In the genomic region with DNA sequence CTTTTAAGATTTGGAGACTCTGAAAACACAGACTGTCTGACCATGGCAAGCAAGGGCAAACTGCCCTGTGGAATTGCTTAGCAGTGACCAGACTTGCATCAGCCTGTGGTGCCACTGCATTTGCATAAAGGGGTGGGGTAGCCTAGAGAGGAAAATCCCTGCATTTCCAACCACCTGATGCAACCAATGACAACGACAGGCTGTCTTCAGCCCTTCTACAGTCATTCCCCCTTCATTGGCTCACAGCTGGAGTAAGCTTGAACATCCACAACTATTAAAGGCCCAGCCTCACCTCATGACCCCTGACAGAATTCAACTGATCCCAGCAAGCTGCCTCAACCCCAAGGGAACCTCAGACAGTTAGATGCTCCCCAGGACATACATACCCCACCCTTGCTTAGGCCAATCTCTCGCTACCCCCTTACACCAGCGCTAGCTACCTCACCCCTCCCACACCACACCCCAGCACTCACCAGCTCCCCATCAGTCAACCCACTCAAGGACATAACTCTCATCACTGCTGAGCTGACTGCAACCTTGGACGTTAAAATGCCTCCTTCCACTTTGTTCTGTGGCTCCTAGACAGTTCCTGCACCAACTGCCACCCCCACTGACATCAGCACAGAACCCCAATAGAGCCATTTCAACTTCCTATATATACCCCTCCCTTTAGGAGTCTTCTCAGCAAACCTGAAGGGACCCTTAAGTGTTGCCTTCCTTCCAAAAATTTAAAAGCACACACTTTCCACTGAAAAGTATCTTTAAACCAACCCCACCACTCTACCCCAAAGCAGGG, we compare ENCODE assay signal across 8 mouse cellular contexts. TPM values are rescaled to one million over a fixed set of nuclear protein-coding genes. Genes with fewer than 3 reads are reported as not detected.
DNase-seq lines count a peak whose midpoint lies in the region; ATAC-seq and TF ChIP-seq lines count a peak whose summit lies in the region.

No protein-coding gene starts in this region.

- WGBS in kidney, embryonic 14.5 days: 47% methylated on average over 4 of the region's 4 CpGs

- H3K27me3 ChIP-seq in kidney, embryonic 14.5 days (ENCODE audit: control insufficient read depth, insufficient read depth, low read length): no peaks in the 10 kb centered on the region

- no peaks in the 10 kb centered on the region for H3K9me3 ChIP-seq in kidney, embryonic 14.5 days (ENCODE audit: control insufficient read depth, low read length)

- peaks cover 69% of the 10 kb centered on the region for H3K36me3 ChIP-seq in kidney, embryonic 14.5 days (ENCODE audit: control insufficient read depth, insufficient read depth, low read length)

- peak; percentile 67 to 72 for DNase-seq in B cell, adult 2 months
- DNase-seq in ES-CJ7 (ENCODE audit: low read depth, low spot score): peak; percentile 94
- DNase-seq in left cerebral cortex, adult 18-20 months (ENCODE audit: low spot score in 2 of 2): no peak
- DNase-seq in gastrocnemius, adult 8-10 months (ENCODE audit: low spot score in 2 of 2): no peak
- no peak for DNase-seq in frontal cortex, adult 2 months (ENCODE audit: extremely low spot score in 1 of 2, low spot score in 1 of 2)

- H3K4me3 ChIP-seq in embryonic fibroblast, embryonic 13.5 days (ENCODE audit: insufficient read depth, low read length): peak overlapping the region; percentile 55
- peak overlapping the region; percentile 55 for H3K4me3 ChIP-seq in kidney, embryonic 14.5 days (ENCODE audit: low read length)

- H3K9ac ChIP-seq in kidney, embryonic 14.5 days (ENCODE audit: low read depth, low read length): peak overlapping the region; percentile 73; the same call in 1 of the 2 replicates

- no peak for ATAC-seq in kidney, embryonic 14.5 days (ENCODE audit: low FRiP score, low TSS enrichment)
- ATAC-seq in megakaryocyte progenitor cell, adult 5-6 weeks (replicated peaks; ENCODE audit: poor library complexity): peak; percentile 30

- TF ChIP-seq CTCF in embryonic fibroblast, embryonic 13.5 days (IDR thresholded peaks at IDR 0.05; ENCODE audit: borderline replicate concordance, insufficient read depth, low read length): no peak

- H3K27ac ChIP-seq in embryonic fibroblast, embryonic 13.5 days (ENCODE audit: insufficient read depth, low read length): peak overlapping the region; percentile 92
- H3K27ac ChIP-seq in kidney, embryonic 14.5 days (ENCODE audit: low read depth, low read length): peak overlapping the region; percentile 74; the same call in 1 of the 2 replicates

- H3K4me1 ChIP-seq in embryonic fibroblast, embryonic 13.5 days (ENCODE audit: control insufficient read depth, insufficient read depth, low read length): peaks cover 9% of the 10 kb centered on the region
- peaks cover 51% of the 10 kb centered on the region for H3K4me1 ChIP-seq in kidney, embryonic 14.5 days (ENCODE audit: control insufficient read depth, insufficient read depth, low read length)

- peak overlapping the region; percentile 93 for H3K4me2 ChIP-seq in kidney, embryonic 14.5 days (replicated peaks; ENCODE audit: low read depth, low read length)

- peak; percentile 68 for TF ChIP-seq POLR2A in embryonic fibroblast, embryonic 13.5 days (IDR thresholded peaks at IDR 0.05; ENCODE audit: low read depth, low read length)

RNA-seq across cellular contexts. Expression of a gene that starts 6.9 kb away (rescaled TPM):
- 370 and 371 TPM in 2 replicates for polyA plus RNA-seq in embryonic fibroblast, embryonic 13.5 days (2011; ENCODE audit: insufficient read length, low read depth, missing spikeins)
- polyA plus RNA-seq in kidney, embryonic 14.5 days (2014; fragmentation: Nextera tagmentation; extraction: Ambion mirVana): 37.3 and 43.2 TPM in 2 replicates
- total RNA-seq in megakaryocyte progenitor cell, adult 5-6 weeks (2015): 39.0 and 39.8 TPM in 2 replicates
- 41.0 and 42.5 TPM in 2 replicates for total RNA-seq in megakaryocyte progenitor cell, adult 5-6 weeks (2017)
- total RNA-seq in left cerebral cortex, adult 18-20 months (2021): 100 to 1,000 TPM; 292 to 305 TPM
- total RNA-seq in gastrocnemius, adult 8-10 months (2022): 100 to 1,000 TPM; 479 to 603 (median 495) TPM
- 184 and 186 TPM in 2 replicates for polyA plus RNA-seq in frontal cortex, adult 2 months (2012; rRNA removed)

RNA-seq across cellular contexts. Expression of a gene that starts 26.8 kb away (rescaled TPM):
- 172 and 187 TPM in 2 replicates for polyA plus RNA-seq in embryonic fibroblast, embryonic 13.5 days (2011; ENCODE audit: insufficient read length, low read depth, missing spikeins)
- polyA plus RNA-seq in kidney, embryonic 14.5 days (2014; fragmentation: Nextera tagmentation; extraction: Ambion mirVana): 94.7 and 106 TPM in 2 replicates
- 6.2 and 6.5 TPM in 2 replicates for total RNA-seq in megakaryocyte progenitor cell, adult 5-6 weeks (2015)
- 3.3 and 4.0 TPM in 2 replicates for total RNA-seq in megakaryocyte progenitor cell, adult 5-6 weeks (2017)
- total RNA-seq in left cerebral cortex, adult 18-20 months (2021): 1 to 10 TPM; 5.9 to 6.3 TPM
- total RNA-seq in gastrocnemius, adult 8-10 months (2022): 10 to 100 TPM; 22.9 to 30.1 (median 24.3) TPM
- 13.3 and 16.2 TPM in 2 replicates for polyA plus RNA-seq in frontal cortex, adult 2 months (2012; rRNA removed)

RNA-seq across cellular contexts. Expression of a gene that starts 33.9 kb away (rescaled TPM):
- polyA plus RNA-seq in embryonic fibroblast, embryonic 13.5 days (2011; ENCODE audit: insufficient read length, low read depth, missing spikeins): 61.1 and 90.9 TPM in 2 replicates
- 137 and 181 TPM in 2 replicates for polyA plus RNA-seq in kidney, embryonic 14.5 days (2014; fragmentation: Nextera tagmentation; extraction: Ambion mirVana)
- 61.3 and 70.5 TPM in 2 replicates for total RNA-seq in megakaryocyte progenitor cell, adult 5-6 weeks (2015)
- 94.4 and 116 TPM in 2 replicates for total RNA-seq in megakaryocyte progenitor cell, adult 5-6 weeks (2017)
- 10 to 100 TPM; 40.8 to 43.3 TPM for total RNA-seq in left cerebral cortex, adult 18-20 months (2021)
- total RNA-seq in gastrocnemius, adult 8-10 months (2022): 10 to 100 TPM; 33.3 to 37.5 (median 35.5) TPM
- 37.5 and 42.8 TPM in 2 replicates for polyA plus RNA-seq in frontal cortex, adult 2 months (2012; rRNA removed)

RNA-seq across cellular contexts. Expression of a gene that starts 45.5 kb away (rescaled TPM):
- 31.1 and 32.5 TPM in 2 replicates for polyA plus RNA-seq in embryonic fibroblast, embryonic 13.5 days (2011; ENCODE audit: insufficient read length, low read depth, missing spikeins)
- 8.6 and 10.2 TPM in 2 replicates for polyA plus RNA-seq in kidney, embryonic 14.5 days (2014; fragmentation: Nextera tagmentation; extraction: Ambion mirVana)
- total RNA-seq in megakaryocyte progenitor cell, adult 5-6 weeks (2015): 8.6 and 9.6 TPM in 2 replicates
- 16.9 and 17.3 TPM in 2 replicates for total RNA-seq in megakaryocyte progenitor cell, adult 5-6 weeks (2017)
- total RNA-seq in left cerebral cortex, adult 18-20 months (2021): 10 to 100 TPM; 48.8 to 48.9 TPM
- 10 to 100 TPM in 3 of 4 experiments, 1 to 10 TPM in 1; 7.7 to 12.0 (median 11.0) TPM for total RNA-seq in gastrocnemius, adult 8-10 months (2022)
- polyA plus RNA-seq in frontal cortex, adult 2 months (2012; rRNA removed): 42.0 and 48.0 TPM in 2 replicates

Comparison
In these comparisons a context has a peak if more than half of its experiments do, and no peak if none do; other contexts are left out.
1. DNase-seq: peak in B cell, adult 2 months (2 of 2) and ES-CJ7 (single experiment); none in left cerebral cortex, adult 18-20 months (0 of 2), gastrocnemius, adult 8-10 months (0 of 2) and frontal cortex, adult 2 months (0 of 2).
2. RNA of a gene that starts 6.9 kb away (total RNA-seq): 479 to 603 TPM in gastrocnemius, adult 8-10 months and 292 to 305 TPM in left cerebral cortex, adult 18-20 months; 39.0 to 42.5 TPM in megakaryocyte progenitor cell, adult 5-6 weeks; every median in the first group is over 4 times any median in the second.